Mouse (Mus musculus): ENCODE results near the gene Akap12. TPM values are rescaled to one million over a fixed set of nuclear protein-coding genes. Genes with fewer than 3 reads are reported as not detected.
A peak's percentile ranks its signal among the peaks of the same experiment; 100 is the strongest.

Akap12 gene
- total RNA-seq (2021) (10 to 100 TPM; 17.1 to 21.8 TPM), polyA plus RNA-seq (2012; rRNA removed) (1.6 and 1.9 TPM in 2 replicates)
- long read RNA-seq, full-length matches to known transcripts: 2 of 5 reads
- long read RNA-seq, partial matches to known transcripts: 1 of 5 reads
- long read RNA-seq, other reads (novel, unspliced or antisense): 2 of 5 reads

DNA sequence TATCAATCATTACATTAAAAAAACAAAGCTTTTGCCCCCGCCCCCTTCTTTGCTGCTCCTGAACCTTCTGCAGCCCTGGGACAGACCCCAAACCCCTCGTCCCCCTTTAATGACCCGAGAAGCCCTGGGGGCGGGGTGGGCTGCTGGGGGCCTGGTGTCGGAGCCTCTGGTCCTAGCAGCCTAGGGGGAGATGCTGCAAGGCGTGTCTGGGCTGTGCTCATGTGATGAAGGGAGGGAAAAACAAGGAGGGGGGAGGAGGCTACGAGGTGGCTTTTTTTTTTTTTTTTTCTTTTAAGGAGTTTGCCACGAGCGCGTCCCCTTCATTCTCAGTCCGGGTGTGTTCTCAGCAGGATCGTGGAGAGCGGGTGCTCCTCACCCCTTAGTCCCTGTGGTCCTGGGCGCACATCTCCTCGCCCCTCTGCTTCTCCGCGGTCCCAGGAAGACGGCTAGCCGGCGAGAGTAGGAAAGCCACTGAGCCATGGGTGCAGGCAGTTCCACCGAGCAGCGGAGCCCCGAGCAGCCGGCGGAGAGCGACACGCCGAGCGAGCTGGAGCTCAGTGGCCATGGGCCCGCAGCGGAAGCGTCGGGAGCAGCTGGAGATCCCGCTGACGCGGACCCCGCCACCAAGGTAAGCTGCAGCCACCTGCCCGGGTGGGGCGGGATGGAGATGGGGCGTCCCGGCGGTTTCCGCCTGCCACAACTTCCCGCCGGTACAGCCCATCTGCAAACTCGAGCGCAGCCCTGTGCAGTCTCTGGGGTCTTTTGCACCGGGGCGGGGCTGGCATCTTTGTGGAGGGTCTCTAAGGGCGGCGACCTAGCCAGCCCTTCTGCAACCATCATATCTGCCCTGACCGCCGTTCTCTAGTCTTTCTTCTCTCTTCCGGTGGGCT is at the start of gene Akap12:
Gene Akap12, plus strand, starts transcription at position 340 of the 890 bp plus-strand sequence.
- DNase-seq: peak; percentile 57

DNA sequence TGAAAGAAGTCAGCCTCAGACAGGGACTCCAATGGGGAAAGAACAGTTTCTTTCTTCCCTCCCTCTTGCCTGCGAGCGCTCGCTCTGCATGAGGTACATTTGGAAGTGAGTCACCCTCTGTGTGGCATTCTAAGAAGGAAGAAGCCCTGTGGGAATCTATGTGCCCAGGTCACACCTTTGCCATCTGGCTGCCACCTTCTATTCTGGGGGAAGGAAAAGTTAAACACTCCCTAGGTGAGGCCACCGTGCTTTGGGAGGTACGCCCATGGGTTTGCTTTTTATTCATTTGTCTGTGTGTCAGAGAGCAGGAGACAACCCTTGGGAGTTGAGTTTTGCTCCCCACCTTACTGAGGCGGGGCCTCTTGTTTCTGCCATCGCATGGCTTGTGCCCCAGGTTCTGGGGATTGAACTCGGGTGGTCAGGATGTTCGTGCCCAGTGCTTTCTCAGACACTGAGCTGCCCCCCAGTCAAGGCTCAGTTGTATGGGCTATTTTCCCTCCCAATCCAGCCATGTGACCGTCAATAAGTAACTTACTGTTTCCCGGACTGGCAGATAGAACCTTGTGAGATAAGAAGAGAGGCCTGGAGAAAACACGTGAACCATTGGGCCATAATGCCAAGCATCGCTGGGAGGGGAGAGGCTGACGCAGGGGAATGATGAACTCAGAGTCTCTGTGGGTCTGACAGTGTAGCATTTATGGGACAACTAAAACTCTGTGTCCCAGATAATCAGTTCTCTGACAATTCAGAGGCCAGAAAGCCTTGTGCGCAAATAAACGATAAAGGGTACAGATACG is 35.4 kb upstream of the Akap12 start:
- no peak for DNase-seq

DNA sequence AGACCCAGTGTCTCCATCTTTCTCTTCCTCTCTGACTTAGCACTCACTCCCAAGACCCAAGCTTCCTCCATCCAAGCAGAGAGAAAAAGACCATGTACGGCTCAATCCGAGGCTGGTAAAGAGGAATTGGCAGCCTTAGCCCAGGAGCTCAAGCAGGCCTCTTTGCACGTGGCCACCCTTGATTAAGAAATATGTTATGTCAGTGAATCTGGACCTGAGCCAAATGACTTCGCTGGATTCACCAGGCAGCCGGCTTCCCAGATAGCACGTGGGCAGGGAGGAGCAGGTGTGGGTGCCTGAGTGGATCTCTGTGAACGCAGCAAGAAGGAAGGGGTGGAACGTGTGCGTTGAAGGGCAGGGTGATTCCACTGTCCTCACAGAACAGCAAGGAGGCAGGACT is 33.1 kb upstream of the Akap12 start:
- peak; percentile 62 for DNase-seq

DNA sequence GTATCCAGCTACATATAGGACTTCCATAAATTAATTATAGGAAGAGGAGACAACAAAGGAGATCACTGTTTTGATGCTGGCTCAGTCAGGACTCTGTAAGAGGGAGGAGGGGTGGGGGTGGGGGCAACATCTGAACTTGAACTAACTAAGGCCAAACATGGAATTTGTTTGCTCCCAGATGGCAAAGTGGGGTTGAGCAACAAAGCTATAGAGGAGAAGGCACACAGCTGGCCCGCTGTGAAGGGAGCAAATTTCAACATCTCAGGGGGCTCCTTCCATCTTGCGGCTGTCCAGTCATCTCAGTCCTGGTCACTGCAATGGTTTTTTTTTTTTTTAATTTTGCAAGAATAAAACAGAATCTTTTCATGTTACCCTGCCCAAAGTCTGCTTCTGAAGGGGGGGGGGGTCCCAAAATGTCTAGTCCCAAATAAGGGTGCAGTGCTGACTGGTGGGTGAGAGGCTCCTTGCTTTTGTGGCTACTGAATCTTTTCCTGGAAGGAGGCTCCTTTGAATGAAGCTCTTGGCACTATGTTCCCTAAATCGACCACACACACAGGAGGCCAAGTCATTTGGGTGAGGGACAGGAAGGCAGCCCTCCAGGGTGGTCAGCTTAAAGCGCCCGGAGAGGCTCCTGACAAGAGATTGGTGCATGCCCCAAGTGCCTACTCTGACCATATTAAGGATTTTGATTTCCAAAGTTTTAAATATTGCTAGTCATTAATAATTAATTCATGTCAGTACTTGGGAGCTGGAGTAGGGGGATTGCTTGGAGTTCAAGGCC is 26.2 kb upstream of the Akap12 start:
- DNase-seq: no peak

DNA sequence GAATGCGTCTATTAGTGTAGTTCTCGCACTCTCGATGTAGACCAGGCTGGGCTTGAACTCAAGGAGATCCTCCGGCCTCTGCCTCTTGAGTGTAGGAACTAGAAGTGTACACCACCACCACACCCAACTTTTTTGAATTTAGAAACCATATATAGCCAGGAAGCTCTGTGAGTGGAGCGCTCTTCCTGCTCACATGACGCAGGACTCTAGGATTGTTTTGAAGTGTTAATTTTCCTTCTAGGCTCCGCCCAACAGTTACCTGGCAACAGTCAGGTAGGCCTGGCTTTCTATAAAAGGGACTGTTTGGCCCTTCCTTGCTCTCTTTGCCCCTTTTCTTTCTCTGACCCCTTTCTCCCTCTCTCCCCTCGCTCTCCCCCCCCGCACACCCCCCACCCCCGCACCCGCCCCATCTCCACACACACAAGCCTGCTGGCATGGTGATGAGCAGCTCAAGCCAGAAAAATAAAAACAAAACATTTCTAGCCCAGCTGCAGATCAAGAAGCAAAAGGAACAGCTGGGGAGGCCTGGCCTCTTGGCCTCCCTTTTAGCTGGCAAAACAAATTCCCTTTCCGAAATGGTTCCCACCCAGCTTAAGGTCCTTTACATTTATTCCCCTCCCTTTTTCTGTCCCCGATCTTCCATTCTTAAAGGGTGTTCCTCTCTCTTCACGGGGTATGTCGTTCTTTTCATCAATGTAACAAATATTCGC is 22.4 kb upstream of the Akap12 start:
- DNase-seq: no peak

DNA sequence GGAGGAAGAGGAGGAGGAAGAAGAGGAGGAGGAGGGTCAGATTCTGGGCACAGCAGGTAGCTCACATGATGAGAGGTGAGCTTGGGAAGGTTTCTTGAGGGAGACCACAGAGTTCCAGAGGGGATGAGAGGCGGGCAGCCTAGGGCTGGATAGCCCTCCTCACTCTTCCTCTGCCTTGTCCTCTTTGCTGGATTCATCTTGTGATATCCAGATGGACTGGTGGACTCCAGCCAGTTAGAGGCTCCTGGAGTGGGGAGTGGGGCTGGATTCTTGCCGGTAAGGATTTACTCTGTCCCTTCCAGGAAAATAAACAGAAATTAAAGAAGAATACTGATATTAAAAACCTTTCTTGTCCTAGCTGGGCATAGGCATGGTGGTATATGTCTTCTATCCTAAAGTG is 20.4 kb upstream of the Akap12 start:
- no peak for DNase-seq

DNA sequence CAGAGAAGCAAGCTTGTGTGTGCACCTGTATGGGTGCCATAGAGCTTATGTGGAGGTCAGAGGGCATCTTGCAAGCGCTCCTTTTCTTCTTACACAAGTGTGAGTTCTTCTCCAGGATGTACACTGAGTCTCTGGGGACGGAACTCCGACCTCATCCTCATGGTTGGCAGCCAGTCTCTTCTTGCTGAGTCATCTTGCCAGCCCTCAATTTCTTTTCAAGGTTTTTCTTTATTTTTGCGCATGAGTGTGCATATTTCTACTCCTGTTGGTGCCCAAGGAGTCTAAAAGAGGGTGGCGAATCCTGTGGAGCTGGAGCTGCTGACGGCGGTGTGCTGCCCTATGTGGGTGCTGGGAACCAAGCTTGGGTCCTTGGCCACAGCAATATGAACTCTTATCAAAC is 19.8 kb upstream of the Akap12 start:
- DNase-seq: peak; percentile 32

DNA sequence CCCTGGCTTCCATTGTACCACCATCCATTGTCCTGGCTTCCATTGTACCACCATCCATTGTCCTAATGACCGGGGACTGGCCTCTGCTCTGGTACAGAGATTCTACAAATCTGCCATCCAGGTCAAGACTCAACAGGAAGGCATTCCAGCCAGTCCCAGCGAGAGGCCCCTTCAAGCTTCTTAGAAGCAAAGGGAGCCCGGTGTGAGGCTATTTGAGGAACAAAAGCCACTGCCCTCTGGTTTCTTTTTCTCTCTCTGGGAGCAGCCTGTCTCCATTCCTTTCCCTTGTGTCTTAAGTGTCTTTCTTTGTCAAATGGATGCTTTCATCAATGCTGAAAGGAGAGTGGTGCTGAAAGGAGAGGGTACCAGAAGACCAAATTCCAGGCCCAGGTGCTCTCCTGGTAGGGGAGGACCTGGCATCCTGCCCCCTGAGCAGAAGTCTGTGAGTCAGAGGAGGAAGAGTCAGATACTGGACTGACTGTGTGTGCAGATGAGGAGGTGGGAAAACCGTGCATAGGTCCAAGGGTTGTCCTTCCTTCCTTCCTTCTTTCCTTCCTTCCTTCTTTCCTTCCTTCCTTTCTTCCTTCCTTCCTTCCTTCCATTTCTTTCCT is 16.8 kb upstream of the Akap12 start:
- no peak for DNase-seq

DNA sequence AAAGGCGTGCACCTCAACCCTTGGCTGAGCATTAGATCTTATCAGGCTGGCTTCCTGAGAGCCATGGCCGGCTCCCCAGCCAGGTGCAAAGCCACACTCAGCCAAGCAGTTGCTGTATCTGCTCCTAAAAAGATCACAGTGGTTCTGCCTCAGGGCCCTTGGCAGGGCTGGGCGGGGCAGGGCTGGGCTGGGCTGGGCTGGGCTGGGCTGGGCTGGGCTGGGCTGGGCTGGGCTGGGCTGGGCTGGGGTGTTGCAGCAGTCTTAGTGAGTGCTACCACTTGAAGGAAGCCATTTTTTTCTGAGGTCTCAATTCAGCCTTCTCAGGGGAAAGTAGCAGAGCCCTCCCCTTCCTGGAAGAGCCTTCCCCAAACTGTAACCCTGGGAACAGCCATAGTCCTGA is 15.5 kb upstream of the Akap12 start:
- no peak for DNase-seq

DNA sequence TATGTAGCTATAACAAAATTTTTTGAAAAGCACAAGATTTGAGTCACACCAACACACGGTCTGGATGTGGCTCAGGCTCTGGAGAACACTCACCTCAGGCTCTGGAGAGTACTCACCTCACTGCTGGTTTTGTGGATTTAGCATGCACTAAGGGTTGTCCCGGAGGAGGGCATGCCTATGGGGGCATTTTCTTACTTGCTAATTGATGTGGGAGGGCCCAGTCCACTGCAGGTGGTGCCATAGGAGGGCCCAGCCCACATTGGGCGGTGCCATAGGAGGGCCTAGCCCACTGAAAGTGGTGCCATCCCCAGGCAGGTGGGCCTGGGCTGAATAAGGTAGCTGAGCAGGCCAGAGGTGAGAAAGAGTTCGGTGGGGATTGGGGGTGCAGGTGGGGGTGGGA is 12.6 kb upstream of the Akap12 start:
- DNase-seq: no peak

DNA sequence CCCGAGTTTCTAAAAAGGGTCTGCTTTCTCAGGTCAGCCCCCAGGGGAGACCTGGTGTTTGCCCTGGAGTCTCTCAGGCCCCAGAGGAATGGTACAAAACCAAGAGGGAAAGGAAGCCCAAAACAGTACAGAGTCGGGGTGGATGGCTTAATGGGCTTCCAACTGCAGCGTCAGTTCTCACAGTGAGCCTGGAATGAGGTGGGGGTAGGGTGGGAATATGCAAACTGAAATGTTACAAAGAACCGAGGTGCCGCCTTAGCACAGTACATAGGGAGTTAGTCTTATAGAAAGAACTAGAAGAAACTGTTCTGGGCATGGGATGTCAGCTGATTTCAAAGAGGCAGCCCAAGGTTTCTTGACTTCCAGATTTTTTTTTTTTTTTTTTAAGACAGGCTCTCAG is 11.7 kb upstream of the Akap12 start:
- no peak for DNase-seq

DNA sequence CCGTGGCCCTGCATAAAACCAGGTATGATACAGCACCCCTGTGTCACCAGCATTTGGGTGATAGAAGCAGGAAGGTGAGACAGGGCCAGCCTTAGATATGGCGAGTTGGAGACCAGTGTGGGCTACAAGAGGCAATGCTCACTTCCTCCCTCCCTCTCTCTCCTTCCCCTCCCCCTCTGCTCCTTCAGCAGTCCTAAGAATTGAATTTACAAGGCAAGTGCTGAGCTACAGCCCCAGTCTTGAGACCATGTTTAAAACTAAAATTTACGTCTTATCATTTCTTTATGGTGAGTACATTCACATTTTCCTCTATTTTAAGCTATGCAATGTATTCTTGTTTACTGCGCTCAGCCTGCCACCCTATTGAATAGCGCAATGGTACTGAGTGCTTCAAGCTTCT is 5.3 kb upstream of the Akap12 start:
- DNase-seq: no peak

DNA sequence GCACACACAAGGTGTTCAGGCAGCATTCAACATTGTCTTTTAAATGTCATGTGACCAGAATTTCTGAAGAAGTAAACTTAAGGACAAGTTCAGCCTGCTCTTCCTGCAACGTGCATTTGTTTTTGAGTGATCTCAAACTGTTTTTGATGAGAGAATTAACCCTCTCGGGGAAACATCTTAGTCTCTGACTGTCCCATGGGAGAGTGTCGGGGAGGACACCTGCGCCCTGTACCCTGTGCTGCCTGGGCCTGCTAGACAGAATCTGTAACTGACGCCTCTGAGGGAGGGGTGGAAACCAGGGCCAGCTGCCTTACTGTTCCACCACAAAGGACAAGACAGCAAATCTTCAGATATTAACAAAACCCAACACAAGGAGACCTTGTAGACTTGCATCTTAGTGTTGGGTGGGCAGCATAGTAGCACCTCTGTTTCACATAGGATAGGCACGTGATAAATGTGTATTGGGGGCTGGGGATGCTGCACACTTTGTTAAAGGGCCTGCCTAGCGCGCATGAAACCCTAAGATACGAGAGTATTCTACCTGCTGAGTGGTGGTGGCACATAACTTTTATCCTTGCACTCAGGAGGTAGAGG is 4.7 kb upstream of the Akap12 start:
- no peak for DNase-seq

DNA sequence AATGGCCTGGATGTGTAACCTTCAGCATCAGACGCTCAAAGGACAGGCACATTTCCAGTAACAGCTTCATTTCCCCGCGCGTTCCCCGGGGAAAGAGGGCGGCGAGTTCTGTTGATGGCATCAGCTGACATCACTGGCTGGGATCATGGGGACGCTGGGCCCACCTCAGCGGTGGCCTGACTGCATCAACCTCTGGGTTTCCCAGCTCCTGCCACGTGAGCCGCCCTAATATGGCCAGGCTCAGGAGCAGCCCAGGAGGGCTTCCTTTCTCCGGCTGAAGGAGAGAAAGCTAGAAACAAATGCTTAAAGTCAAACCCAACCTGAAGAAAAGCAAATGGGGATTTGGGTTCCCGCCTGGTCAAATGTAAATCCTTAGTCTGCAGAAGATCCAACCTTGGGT is 539 bp upstream of the Akap12 start:
- DNase-seq: peak; percentile 33

DNA sequence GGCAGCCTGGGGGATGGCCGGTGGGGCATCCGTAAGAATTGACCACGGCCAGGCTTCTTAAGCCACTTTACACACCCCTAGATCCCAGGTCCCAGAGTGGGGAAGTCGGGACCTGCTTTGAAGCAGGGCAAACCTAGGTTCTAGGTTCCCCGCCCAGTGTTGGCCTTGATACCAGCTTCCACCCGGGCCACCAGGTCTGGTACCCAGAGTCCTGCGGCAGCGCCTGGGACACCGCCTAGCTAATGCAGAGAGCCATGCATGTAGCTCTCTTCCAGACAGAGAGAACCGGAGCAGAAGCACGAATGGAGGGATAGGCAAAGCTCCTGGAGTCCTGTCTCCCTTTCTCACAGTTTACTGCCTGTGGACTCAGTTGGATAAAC is 741 bp downstream of the Akap12 start:
- DNase-seq: peak; percentile 25

DNA sequence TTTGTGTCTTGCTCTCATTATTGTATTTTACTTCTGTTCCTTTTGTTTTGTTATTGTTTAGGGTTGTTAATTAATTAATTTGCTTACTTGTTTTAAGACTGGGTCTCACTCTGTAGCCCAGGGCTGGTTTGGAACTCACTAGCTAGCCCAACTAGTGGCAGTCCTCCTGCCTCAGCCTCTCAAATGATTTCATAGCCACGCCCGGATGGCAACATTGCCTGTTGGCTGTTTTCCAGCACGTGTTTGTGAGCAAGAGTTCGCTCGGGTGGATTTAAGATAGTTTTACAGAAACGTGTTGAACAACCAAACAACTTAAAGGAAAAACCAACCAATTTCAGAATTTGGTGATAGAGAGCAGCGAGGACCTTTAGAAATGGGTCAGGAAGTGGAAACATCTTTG is 1.3 kb downstream of the Akap12 start:
- DNase-seq: no peak

DNA sequence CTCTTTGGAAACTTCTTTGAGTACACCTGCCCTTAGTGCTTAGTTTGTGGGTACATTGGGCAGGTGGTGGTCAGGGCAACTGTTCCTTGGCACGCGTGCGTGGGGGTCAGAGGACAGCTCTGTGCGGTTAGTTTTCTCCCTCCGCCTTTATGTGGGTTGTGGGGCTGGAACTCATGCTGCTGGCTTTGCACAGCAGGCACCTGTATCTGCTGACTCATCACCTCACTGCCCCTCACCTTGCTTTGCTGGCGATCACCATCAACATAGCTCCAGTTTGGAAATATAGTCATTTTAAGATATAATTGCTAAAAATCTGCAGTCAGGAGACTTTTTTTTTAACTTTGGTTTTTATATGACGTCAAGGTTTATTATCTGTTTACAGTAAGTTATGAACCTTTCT is 2.0 kb downstream of the Akap12 start:
- DNase-seq: no peak

DNA sequence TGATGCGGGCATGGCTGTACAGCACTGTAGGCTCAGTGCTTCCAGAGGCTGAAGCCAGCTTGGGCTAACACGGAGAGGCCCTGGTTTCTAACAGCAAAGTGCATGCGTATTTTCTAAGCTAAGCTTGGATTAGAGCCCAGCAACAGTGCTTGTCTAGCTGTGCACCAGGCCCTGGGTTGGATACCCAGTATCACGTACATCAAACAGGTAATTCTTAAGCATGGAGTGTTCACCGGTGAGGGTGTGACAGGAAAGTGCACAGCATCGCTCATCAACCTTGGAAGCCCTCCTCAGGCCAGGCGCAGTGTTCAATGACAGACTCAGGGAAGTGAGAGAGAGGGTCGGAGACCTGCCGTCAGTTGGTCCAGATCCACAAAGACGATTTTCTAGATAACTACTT is 9.4 kb downstream of the Akap12 start:
- no peak for DNase-seq

DNA sequence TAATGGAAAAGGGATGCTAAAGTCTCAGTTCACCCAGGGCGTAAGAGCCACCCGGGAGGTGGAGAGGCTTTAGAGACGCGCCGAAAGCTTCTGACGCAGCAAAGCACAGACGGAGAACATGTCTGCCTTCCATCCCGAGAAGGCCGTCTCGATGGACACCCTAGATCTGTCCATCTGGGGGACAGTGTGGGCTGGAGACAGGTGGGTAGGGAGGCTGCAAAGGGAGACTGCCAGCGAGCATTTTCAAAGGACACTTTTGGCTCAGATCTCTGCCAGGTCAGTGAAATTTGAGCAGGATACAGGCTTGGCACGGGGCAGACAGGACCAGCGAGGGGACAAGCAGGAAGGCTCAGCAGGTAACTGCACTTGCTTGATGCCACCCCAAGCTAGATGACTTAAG is 9.9 kb downstream of the Akap12 start:
- DNase-seq: no peak

DNA sequence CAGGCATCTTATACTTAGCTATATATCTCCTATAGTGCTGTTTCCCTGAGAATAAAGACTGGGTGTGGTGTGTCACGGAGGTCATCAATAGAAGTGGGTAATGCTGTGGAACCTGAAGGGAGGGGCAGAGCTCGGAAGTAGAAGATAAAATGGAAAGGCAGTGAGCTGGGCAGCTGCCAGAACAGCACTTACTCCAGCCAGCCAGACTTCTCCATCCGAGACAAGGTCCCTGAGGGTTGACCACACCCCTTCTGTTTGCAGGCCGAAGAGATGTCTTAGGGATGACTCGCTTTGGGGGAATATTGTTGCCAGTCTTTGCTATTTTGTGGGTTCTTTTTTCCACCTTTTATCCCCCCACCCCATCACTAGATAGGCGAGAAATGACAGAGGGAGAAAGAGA is 11.9 kb downstream of the Akap12 start:
- DNase-seq: no peak

DNA sequence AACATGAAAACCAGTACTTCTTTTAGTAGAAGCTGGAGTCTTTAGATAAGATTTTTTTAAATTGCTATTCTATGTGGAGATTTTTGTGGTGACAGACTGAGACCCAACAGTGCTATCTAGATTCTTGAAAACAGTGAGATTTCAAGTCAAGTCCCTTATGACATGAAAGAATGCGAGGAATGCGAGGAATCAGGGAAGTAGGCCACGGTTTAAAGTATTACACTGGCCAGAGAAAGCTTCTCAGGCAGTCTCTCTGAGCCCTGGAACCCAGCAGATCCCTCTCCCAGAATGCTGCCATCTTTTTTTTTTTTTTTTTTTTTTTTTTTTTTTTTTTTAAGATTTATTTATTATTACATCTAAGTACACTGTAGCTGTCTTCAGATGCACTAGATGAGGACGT is 16.2 kb downstream of the Akap12 start:
- DNase-seq: no peak
